Mouse (Mus musculus): ENCODE results near the gene Rpap1. TPM values are rescaled to one million over a fixed set of nuclear protein-coding genes. Genes with fewer than 3 reads are reported as not detected.
"Not testable (repeated sequence)": the region's sequence is repeated elsewhere in the genome, so short reads cannot be mapped to it uniquely, and the experiment has no call there.

Rpap1 gene
- polyA plus RNA-seq, 1 experiment from 2014 or later: 17.5 TPM

DNA sequence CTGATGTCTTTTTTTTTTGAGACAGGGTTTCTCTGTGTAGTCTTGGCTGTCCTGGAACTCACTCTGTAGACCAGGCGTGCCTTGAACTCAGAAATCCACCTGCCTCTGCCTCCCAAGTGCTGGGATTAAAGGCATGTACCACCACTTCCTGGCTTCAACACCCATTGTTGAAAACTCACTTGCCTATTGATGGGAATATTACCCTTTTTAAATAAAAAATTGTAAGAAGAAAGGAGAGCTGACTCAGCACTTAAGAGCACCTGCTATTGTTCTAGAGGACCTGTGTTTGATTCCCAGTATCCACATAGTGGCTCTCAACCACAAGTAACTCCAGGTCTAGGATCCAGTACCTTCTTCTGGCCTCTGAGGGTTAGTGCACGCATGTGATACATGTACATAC lies 71.5 kb downstream of the Rpap1 start:
- H3K4me3 ChIP-seq (ENCODE audit: low read depth, low read length); H3K27ac ChIP-seq (replicated peaks; ENCODE audit: low read depth, low read length); H3K36me3 ChIP-seq (replicated peaks; ENCODE audit: control insufficient read depth, insufficient read depth, low read depth, low read length); DNase-seq (ENCODE audit: low spot score); H3K9me3 ChIP-seq (replicated peaks; ENCODE audit: control insufficient read depth, low read length); H3K27me3 ChIP-seq (ENCODE audit: control insufficient read depth, insufficient read depth, low read length); H3K9ac ChIP-seq (replicated peaks; ENCODE audit: low read length); ATAC-seq (replicated peaks; ENCODE audit: insufficient number of reproducible peaks, low FRiP score, low TSS enrichment, low read depth); H3K4me2 ChIP-seq (ENCODE audit: low read depth, low read length); H3K4me1 ChIP-seq (ENCODE audit: control insufficient read depth, insufficient read depth, low read length): not testable (repeated sequence)
- WGBS: 88% methylated on average over 2 of the region's 2 CpGs

Other genes with a start within 250 kb of the Rpap1 start
- gene Exd1, start 239.9 kb downstream of the Rpap1 start, polyA plus RNA-seq (2014; fragmentation: Nextera tagmentation; extraction: Ambion mirVana): 0.40 and 0.48 TPM in 2 replicates
- gene Chp1, start 239.8 kb downstream of the Rpap1 start, polyA plus RNA-seq (2014; fragmentation: Nextera tagmentation; extraction: Ambion mirVana): 73.6 and 74.4 TPM in 2 replicates
- gene Nusap1, start 169.2 kb downstream of the Rpap1 start, polyA plus RNA-seq (2014; fragmentation: Nextera tagmentation; extraction: Ambion mirVana): 104 and 114 TPM in 2 replicates
- 32.1 and 36.0 TPM in 2 replicates for gene Oip5, start 169.1 kb downstream of the Rpap1 start, polyA plus RNA-seq (2014; fragmentation: Nextera tagmentation; extraction: Ambion mirVana)
- gene Ndufaf1, start 124.7 kb downstream of the Rpap1 start, polyA plus RNA-seq (2014; fragmentation: Nextera tagmentation; extraction: Ambion mirVana): 50.8 and 55.3 TPM in 2 replicates
- gene Rtf1, start 112.5 kb downstream of the Rpap1 start, polyA plus RNA-seq (2014; fragmentation: Nextera tagmentation; extraction: Ambion mirVana): 33.0 and 38.4 TPM in 2 replicates
- gene Itpka, start 45.2 kb downstream of the Rpap1 start, polyA plus RNA-seq (2014; fragmentation: Nextera tagmentation; extraction: Ambion mirVana): 1.2 TPM in 2 replicates
- gene Ltk, start 27.1 kb downstream of the Rpap1 start, polyA plus RNA-seq (2014; fragmentation: Nextera tagmentation; extraction: Ambion mirVana): not detected in 2 replicates
- gene Tyro3, start 10.2 kb upstream of the Rpap1 start, polyA plus RNA-seq (2014; fragmentation: Nextera tagmentation; extraction: Ambion mirVana): 16.3 and 21.0 TPM in 2 replicates
- gene Mga, start 109.7 kb upstream of the Rpap1 start, polyA plus RNA-seq (2014; fragmentation: Nextera tagmentation; extraction: Ambion mirVana): 28.3 and 30.5 TPM in 2 replicates
- 1.6 and 2.5 TPM in 2 replicates for gene Mapkbp1, start 185.2 kb upstream of the Rpap1 start, polyA plus RNA-seq (2014; fragmentation: Nextera tagmentation; extraction: Ambion mirVana)
- 15.4 and 18.4 TPM in 2 replicates for gene Jmjd7, start 239.9 kb upstream of the Rpap1 start, polyA plus RNA-seq (2014; fragmentation: Nextera tagmentation; extraction: Ambion mirVana)
- 2.4 and 2.9 TPM in 2 replicates for gene Gm28042, start 240.0 kb upstream of the Rpap1 start, polyA plus RNA-seq (2014; fragmentation: Nextera tagmentation; extraction: Ambion mirVana)
- 0.42 and 0.88 TPM in 2 replicates for gene Pla2g4b, start 245.9 kb upstream of the Rpap1 start, polyA plus RNA-seq (2014; fragmentation: Nextera tagmentation; extraction: Ambion mirVana)